Mouse (Mus musculus) telencephalon, adult 2 months (tissue): ENCODE measurements at regions not wholly inside any gene's neighbourhood (a gene's known extent, or its start where the extent isn't known, plus 50 kb on each side); places are given as distances from the start of the nearest gene placed in this dataset.

Experiments used
- DNase-seq: peaks from one replicate; pipeline ENCODE4 v3.0.0-alpha.2; 2011; ENCODE audit warnings: low read depth, low spot score

DNA sequence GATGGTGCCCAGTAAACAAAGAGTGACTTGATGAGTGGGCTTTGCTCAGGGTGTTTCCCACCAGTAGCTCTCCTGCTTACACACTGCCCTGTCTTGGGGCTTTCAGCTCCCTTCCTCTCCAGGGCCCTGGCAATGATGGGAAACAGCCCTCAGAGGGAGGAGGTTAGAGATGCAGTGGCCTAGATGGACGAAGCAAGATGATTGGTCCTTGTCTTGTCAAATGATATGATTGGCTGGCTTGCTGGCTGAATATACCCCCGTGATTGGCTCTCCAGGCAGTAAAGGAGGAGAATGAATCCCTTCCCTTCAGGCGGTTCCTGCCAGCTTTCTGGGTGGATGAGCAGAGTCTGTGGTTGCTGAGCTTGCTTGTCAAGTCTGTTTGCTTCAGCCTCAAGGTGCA lies 74.8 kb upstream of the Ncam1 start:
- peak; percentile 86 for DNase-seq

DNA sequence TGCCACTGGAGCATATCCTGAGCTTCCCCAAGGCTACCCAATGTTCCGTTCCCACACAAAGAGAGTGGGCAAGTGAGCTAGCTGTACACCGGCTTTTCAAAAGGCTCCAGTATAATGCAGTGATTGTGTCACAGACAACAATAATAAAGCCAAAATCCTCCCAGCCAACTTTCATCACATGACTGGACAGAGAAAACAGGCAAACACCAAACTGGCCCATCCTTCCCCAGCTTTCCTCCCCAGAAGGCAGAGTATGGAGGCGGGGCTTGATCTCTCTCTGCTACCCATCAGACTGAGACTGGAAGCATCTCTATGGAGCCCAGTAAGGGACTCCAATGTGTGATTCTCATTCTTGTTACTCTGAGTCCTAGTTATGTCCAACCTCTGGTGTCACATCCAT lies 52.8 kb upstream of the Ncam1 start:
- peak; percentile 56 for DNase-seq

DNA sequence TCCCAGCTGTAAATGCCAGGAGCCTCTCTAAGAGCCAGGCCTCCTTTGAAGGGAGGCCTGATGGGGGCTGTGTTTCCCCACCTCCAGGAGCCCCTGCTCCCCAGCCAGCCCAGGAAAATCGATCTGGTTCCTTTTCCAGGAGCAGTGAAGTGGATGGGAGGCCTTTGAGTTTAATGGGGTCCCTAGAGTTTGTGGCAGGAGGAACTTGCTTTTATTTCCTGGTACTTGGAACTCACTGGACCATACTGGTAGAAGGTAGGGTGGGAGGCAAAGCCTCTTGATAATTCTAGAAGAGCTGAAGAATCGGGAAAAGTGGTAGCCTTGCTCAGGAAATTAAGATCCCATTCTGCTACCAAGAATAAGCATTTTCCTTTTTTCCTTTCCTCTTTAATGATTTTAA lies 50.7 kb upstream of the Ncam1 start:
- DNase-seq = no peak

DNA sequence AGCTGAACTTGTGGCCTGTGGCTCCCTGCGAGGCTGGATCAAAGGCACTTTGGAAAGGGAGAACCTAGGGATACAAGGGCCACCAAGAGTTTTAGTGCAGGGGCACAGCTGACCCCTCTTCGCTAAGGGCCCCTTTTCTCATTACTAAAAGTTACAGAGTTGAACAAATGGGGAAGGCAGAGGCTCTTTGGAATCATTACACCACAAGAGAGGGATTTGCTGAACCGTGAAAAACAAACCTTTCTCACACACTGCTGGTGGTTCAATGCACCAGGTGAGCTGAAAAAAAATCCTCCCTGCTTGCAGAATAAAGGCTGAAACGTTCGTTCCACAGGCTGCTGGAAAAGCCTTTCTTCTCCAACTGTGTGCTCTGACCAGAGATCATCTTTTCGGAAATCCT lies 50.2 kb upstream of the Ncam1 start:
- no peak for DNase-seq
